Mouse (Mus musculus) olfactory bulb, adult 2 months (tissue): Measurements from ENCODE around the gene Exoc3l4. TPM values are rescaled to one million over a fixed set of nuclear protein-coding genes. Genes with fewer than 3 reads are reported as not detected.
A peak's percentile ranks its signal among the peaks of the same experiment; 100 is the strongest.

Experiments
- H3K27ac ChIP-seq: fragments of 200-500 bp; 2 replicates; pipeline ENCODE4 v1.5.1; 2012; ENCODE audit warnings: low read depth, low read length; ENCODE audit not compliant: insufficient read depth
- H3K4me1 ChIP-seq: fragments of 200-500 bp; 2 replicates; pipeline ENCODE4 v1.6.1; 2012; ENCODE audit warnings: low read length; ENCODE audit not compliant: control insufficient read depth, insufficient read depth
- H3K4me3 ChIP-seq: fragments of 200-500 bp; 2 replicates; pipeline ENCODE4 v1.5.1; 2012; ENCODE audit warnings: mild to moderate bottlenecking, low read depth, low read length, moderate library complexity; ENCODE audit not compliant: insufficient read depth
- CTCF ChIP-seq: fragments of 200-500 bp; IDR thresholded peaks from 2 replicates; pipeline ENCODE4 v1.5.1; 2012; ENCODE audit warnings: low read depth, mild to moderate bottlenecking, low read length, moderate library complexity; ENCODE audit not compliant: insufficient read depth
- POLR2A ChIP-seq: fragments of 200-500 bp; IDR thresholded peaks from 2 replicates; pipeline ENCODE4 v1.6.1; 2012; ENCODE audit warnings: mild to moderate bottlenecking, low read depth, low read length, moderate library complexity; ENCODE audit not compliant: insufficient read depth
- WGBS: fragments of 180-500 bp; shearing (Covaris S2); methylation state at CpG from one replicate; pipeline ENCODE4 v1.1.7; 2018; 5-methylcytosine and 5-hydroxymethylcytosine counted together
- polyA plus RNA-seq: library from polyadenylated mRNA; stranded (reverse); fragments of >200 nt; gene quantifications from 2 replicates; pipeline ENCODE4 v1.2.4, GENCODE M21; 2012; ENCODE audit warnings: low replicate concordance; ENCODE audit not compliant: missing spikeins, insufficient read depth, insufficient read length

The Exoc3l4 gene
- polyA plus RNA-seq, 1 experiment: not detected

DNA sequence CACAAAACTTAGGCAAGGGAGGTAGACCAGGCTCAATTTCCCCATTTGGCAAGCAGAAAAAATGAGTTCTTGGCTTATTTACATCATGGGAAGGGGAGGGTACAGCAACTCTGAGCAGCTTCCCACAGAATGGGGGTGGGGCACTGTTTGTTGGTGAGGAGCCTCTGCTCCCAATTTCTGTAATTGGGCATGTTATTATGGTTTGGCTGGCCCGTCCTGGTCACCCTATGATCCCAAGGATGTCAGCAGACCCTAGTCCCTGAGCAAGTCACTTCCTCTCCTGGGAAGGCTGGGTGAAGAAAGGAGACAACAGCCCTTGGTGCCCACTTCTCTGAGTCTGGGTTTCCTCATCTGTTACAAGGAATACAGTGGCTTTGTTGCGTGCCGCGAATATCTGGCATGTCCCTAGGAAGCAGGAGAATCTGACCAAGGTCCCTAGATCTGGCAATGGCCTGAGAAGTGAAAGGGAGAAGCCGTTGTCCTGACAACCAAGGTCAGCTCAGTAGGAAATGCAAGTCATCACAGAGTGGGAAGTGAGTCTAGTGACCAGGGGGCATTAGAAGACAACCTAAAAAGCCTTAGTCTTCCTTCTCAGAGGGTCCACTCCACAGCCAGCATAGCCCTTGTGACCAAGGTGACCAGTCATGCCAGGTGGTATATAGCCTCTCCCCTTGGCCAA lies 20.5 kb downstream of the Exoc3l4 start:
- WGBS: 79% methylated on average over 5 of the region's 5 CpGs

DNA sequence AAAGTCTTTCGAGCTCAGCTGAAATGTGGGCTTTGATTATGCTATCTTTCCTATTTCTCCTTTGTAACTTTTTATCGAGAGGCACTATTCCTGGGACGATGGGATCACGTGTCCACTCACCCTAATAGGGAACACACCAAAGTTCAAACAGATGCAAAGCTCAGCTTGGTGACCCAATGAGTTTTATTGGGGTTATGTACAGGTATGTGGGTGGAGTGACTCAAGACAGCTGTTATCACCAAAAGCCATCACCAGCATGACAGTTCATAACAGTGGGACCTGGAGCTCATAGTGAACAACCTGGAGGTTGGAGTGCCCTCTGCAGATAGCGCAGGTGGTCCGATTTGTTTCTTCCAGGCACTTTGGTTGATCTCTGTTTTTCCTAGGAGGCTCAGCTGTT lies 22.0 kb downstream of the Exoc3l4 start:
- H3K27ac ChIP-seq: no peak overlapping the region
- H3K4me1 ChIP-seq: peaks cover 24% of the 10 kb centered on the region
- 88% methylated on average over 6 of the region's 6 CpGs for WGBS
- H3K4me3 ChIP-seq: no peak overlapping the region
- TF ChIP-seq POLR2A (no peak), CTCF (no peak)

More for the DNA sequence above, 20.5 kb downstream of the Exoc3l4 start:
- Histone ChIP-seq H3K4me3 (no peak overlapping the region), H3K4me1 (peaks cover 19% of the 10 kb centered on the region), H3K27ac (no peak overlapping the region)
- TF ChIP-seq POLR2A (no peak), CTCF (no peak)

DNA sequence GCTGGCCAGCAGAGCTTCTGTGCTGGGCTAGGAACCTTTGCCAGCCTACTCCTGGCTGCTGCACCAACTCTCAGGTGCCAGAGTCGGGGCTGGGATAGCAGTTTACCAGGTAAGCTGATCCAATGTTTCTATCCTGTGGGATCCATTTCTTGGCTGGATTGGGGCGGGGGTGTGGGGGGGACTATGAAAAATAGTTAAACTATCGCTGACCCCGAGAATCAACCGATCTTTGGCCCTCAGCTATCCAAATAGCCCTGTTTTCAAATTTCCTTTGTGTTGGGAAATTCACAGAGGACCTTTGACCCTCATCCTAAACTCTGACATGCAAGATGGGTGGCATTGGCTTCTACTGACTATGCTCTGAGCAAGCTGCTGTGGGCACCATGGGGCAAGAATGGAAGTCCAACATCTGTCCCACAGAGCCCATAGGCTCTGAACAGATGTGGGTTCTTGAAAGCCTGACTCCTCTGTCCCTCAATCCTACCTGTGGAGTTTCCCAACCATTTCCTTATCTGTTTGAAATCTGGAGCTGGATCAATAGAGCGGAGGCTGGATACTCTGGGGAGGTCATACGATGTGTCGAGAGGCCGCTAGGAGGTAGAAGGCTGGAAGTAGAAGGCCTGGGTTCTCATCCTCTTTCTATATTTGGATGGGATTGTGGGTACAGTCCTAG lies 24.0 kb downstream of the Exoc3l4 start:
- 94% methylated on average over 9 of the region's 9 CpGs for WGBS
- Histone ChIP-seq H3K4me3 (no peak overlapping the region), H3K4me1 (peaks cover 32% of the 10 kb centered on the region), H3K27ac (no peak overlapping the region)
- TF ChIP-seq POLR2A: no peak
- TF ChIP-seq CTCF: no peak

GRCm38 (mm10) chr12:111441523-111441922 lies 24.7 kb downstream of the Exoc3l4 start:
- WGBS: 53% methylated on average over 3 of the region's 3 CpGs
- H3K4me3 ChIP-seq: no peak overlapping the region
- H3K27ac ChIP-seq: no peak overlapping the region
- peaks cover 36% of the 10 kb centered on the region for H3K4me1 ChIP-seq
- TF ChIP-seq POLR2A: no peak
- TF ChIP-seq CTCF: no peak

GRCm38 (mm10) chr12:111442309-111443010 lies 25.6 kb downstream of the Exoc3l4 start, which contains the start of gene Tnfaip2:
Gene Tnfaip2, plus strand, starts transcription at chr12:111442469.
- Histone ChIP-seq H3K27ac (no peak within 1 kb of the TSS), H3K4me1 (peaks cover 37% of the 10 kb centered on the region), H3K4me3 (peak within 1 kb of the TSS; percentile 18)
- TF ChIP-seq POLR2A (no peak), CTCF (no peak)
- WGBS: 6% methylated on average over 48 of the region's 48 CpGs

DNA sequence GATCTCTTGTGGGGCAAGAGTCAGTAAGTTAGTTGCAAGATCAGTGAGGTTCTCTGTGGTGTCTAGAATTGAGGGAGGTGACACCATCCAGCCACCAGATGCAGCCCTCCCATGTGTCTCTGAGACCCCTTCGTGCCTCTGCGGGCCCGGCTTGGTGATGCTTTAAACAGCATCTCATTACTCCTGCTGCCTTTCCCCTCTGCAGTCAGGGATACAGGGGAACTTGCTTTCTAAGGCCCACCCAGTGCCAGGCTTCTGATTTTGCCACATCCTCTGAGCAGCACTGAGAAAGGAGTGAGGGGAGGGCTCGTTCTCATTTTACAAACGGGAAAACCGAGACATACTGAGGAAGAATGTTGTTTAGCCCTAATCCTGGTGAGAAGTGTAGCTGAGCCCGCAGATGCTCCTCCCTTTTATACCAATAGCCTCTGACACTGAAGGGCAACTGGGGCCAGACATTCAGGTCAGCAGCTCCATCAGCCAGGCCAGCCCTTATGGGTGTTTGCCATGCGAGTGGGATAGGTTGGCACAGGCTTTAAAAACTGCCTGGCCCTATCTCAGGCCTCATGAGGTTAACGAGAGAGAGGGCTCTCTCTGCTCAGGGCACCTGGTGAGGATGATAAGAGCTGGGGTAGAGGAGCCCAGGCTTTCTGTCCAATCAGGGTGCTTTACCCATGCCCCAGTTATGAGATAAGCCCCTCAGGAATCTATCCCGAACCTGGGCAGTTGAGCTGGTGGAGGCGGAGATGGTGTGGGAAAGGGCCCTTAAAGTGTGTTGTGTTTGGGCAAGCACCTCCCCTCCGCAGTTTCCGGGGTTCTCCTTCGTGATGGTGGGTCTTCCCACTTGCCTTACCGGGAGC lies 26.4 kb downstream of the Exoc3l4 start:
- no peak overlapping the region for H3K4me3 ChIP-seq

GRCm38 (mm10) chr12:111443921-111444831 lies 27.4 kb downstream of the Exoc3l4 start:
- no peak overlapping the region for H3K4me3 ChIP-seq
- WGBS: 70% methylated on average over 10 of the region's 10 CpGs
- H3K27ac ChIP-seq: no peak overlapping the region
- TF ChIP-seq CTCF (no peak), POLR2A (no peak)
- H3K4me1 ChIP-seq: peaks cover 37% of the 10 kb centered on the region

More for the DNA sequence above, 26.4 kb downstream of the Exoc3l4 start:
- Histone ChIP-seq H3K4me1 (peaks cover 37% of the 10 kb centered on the region), H3K27ac (no peak overlapping the region)
- TF ChIP-seq POLR2A: no peak
- WGBS: 61% methylated on average over 15 of the region's 15 CpGs

- TF ChIP-seq CTCF: no peak
- TF ChIP-seq POLR2A: no peak
- H3K4me1 ChIP-seq: peaks cover 45% of the 10 kb centered on the region
- 10% methylated on average over 52 of the region's 52 CpGs for whole genome bisulfite sequencing
- no peak overlapping the region for H3K4me3 ChIP-seq
- no peak overlapping the region for H3K27ac ChIP-seq
Measured at GRCm38 (mm10) chr12:111445161-111445889, 28.5 kb downstream of the Exoc3l4 start.
